Mouse (Mus musculus) liver (tissue): ENCODE measurements around the gene Rnpepl1.
A peak's percentile ranks its signal among the peaks of the same experiment; 100 is the strongest.

Experiments
- DNase-seq: peaks from one replicate; pipeline ENCODE4 v3.0.0-alpha.2; 2020; ENCODE audit warnings: mixed read lengths

Rnpepl1 gene

DNA sequence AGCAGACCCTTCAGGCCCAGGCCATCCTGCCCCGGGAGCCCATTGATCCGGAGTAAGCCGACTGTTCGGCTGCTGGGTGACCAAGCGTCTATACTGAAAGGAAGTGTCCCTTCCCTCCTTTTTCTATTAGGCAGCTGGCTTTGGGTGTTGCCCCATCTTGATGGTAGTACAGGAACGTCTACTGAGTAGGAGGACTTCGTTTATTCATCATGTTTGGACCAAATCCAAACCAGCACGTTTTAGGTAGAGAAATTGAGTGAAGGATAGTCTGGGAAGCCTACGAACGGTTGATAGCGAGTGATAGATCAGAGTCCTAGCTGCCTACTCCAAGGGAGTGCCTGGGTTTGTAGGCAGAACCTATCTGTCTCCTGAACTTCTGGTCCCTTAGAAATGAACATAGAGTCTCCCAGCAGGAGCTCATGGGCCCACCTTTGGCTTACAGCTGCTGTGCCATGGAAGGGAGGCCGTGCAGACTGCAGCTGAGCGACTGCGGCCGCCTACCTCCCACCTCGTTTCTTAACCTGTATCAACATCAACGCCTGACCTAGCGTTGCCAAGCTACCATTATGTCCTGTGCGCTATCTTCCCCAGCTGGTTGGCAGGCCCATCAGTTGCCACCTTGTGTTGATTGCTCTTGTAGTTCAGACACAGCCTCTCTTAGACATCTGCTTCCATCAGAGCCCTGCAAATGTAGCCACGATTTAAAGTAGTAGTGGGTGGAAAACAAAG is 2.8 kb upstream of the Rnpepl1 start:
- no peak for DNase-seq

- DNase-seq = no peak
Observed at GRCm38 (mm10) chr1:92908664-92909063, 1.9 kb upstream of the Rnpepl1 start.

DNA sequence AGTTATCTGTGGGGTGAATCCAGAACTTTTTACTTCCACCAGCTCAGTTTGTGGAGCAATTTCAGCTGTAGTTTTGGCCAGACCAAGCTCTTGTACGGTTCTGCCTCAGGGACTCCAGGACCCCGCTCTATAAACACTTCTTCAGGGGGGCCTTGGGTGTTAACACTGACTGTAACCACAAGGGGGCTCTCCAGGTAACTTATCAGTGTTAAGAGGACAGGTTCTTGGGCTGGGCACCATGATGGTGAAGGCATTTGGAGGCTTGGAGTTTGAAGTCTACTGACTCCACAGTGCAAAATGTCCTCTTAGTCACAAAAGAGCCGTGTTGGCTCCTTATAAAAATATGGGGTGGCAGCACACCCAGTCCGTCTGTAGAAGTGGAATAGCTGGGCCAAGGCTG is 1.5 kb upstream of the Rnpepl1 start:
- DNase-seq = no peak

DNA sequence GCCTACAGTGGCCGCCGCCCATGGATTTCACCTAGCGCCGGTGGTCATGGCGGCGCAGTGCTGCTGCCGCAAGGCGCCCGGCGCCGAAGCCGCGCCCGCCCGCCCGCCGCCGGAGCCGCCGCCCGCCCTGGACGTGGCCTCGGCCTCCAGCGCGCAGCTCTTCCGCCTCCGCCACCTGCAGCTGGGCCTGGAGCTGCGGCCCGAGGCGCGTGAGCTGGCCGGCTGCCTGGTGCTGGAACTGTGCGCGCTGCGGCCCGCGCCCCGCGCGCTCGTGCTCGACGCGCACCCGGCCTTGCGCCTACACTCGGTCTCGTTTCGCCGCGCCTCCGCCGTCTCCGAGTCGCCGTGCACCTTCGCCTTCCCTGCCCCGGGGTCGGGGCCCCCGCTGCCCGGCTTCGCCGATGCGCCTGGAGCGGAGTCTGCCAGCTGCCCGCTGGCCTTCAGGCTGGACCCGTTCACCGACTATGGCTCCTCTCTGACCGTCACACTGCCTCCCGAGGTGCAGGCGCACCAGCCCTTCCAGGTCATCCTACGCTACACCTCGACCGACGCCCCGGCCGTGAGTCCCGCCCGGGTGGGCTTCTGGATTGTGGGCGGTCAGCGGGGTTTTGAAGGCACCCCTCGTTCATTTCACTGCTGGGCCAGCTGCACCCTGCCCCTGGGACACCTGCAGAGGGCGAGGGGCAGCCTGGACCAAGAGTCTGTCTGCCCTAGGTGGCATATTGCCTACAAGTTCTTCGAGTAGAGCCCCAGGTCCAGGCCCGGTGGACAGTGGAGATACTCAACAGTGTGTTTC is 540 bp downstream of the Rnpepl1 start:
- peak; percentile 48 for DNase-seq

DNA sequence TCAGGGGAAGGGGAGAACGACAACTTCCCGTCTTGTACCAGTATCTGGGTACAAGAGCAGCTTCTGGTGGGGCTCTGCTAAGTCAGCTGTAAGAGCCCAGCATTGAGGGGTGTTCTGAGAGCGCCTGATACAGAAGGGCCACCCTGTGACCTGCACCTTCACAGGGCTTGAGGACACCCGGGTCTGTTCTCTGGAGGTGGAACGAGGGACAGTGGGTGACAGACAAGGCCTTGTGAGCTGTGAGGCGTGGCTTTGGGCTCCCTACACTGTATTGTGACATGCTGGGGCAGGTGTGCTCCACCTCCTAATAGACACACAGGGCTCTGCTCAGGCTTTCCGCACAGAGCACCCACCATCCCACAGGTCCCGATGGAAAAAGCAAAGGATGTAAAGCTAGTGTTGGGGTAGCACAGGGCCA is 1.1 kb downstream of the Rnpepl1 start:
- no peak for DNase-seq

DNA sequence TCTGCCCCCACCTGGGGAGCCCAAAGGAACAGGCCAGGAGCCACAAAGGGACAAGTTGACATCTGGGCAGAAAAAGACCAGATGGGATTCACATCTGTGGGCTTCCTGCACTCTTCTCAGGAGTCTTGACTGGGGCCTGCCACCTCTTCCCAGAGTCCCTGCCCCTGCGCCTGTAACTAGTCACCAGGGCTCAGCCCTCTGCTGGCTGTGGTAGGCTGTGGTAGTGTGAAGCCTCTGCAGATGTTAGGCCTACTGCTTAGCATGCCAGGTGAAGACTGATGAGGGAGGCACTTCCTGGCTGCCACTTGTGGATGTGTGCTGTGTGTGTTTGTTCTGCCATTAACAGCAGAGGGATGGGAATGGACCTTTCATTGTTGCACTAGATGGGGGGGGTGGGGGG is 1.7 kb downstream of the Rnpepl1 start:
- DNase-seq = no peak

GRCm38 (mm10) chr1:92914239-92914638 is 3.7 kb downstream of the Rnpepl1 start:
- DNase-seq = no peak

- peak; percentile 2 for DNase-seq
Observed at GRCm38 (mm10) chr1:92914993-92915392, 4.4 kb downstream of the Rnpepl1 start.

DNA sequence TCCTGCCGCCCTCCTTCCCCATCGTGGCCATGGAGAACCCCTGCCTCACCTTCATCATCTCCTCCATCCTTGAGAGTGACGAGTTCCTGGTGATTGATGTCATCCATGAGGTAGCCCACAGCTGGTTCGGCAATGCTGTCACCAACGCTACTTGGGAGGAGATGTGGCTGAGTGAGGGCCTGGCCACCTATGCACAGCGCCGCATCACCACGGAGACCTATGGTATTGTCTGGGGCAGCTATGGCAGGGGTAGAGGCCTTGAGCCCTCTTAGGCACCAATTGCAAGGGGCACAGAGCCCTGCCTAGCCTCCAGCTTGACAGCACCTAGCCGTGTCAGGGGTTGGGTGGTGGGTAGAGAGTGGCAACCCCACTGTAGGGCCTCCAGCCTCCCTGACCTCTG is 6.1 kb downstream of the Rnpepl1 start:
- DNase-seq = no peak

GRCm38 (mm10) chr1:92919151-92919550 is 8.6 kb downstream of the Rnpepl1 start:
- no peak for DNase-seq

DNA sequence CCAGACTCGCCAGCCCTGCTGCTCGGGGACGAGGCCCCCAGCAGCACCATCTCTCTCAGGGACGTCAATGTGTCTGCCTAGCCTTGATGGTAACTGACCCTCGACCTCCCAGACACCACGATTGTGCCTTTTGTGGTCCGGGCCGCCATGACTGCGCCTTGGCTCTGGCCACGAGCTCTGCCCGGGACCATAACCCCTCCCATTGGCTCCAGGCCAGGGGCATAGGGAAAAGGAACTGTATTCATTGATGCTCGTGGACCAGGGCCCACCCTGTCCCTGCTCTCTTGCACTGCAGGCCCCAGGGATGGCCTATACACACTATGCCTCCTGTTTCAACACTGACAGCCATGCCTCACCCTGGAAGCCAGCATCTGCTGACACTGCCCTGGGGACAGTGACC is 9.2 kb downstream of the Rnpepl1 start:
- DNase-seq = no peak

- no peak for DNase-seq
Observed at GRCm38 (mm10) chr1:92920474-92921200, 10.1 kb downstream of the Rnpepl1 start.

DNA sequence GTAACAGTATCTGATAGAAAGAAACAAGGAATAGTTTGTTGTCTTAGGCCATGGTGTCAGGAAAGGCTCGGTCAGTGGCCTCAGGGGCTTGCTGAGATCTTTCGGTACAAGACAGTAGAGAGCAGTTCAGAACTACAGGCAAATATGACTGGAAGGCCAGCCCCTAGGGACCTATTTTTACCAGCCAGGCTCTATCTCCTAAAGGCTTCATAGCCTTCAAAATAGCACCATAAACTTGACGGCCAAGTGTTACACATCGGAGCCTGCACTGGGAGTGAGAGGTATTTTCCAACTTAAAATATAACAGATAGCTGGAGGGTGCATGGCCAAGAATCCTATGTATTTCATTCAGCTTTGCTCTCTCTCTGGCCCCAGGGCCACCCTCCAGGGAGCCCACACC is 10.9 kb downstream of the Rnpepl1 start:
- no peak for DNase-seq

DNA sequence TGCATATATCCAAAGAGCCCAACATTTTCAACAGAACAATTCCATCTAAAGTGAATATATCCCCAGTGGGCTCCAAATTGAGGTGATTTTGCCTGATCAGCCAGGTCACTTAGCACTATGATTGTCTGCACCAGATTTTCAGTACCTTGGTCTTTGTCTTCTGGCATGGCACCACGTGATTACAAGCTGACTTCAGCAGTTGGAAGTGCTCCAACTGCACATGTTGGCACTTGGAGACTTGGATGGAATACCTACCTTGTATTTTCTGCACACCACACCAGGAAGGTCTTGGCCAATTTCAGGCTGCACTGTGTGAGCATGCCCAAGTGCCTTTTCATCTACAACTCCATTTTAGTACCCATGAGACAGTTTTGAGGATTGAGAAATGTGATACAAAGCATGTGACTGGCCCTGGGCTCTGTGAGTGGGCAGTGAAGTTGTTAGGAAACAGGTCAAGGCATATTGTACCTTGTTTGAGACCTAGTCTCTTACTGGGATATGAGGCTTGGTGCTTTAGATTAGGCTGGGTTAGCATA is 19.7 kb downstream of the Rnpepl1 start:
- no peak for DNase-seq

GRCm38 (mm10) chr1:92933611-92934010 is 23.0 kb downstream of the Rnpepl1 start:
- no peak for DNase-seq

GRCm38 (mm10) chr1:92934182-92934827 is 23.7 kb downstream of the Rnpepl1 start, which contains the start of gene Capn10:
Gene Capn10 (plus strand): TSS chr1:92934376.
- DNase-seq = peak; percentile 94

DNA sequence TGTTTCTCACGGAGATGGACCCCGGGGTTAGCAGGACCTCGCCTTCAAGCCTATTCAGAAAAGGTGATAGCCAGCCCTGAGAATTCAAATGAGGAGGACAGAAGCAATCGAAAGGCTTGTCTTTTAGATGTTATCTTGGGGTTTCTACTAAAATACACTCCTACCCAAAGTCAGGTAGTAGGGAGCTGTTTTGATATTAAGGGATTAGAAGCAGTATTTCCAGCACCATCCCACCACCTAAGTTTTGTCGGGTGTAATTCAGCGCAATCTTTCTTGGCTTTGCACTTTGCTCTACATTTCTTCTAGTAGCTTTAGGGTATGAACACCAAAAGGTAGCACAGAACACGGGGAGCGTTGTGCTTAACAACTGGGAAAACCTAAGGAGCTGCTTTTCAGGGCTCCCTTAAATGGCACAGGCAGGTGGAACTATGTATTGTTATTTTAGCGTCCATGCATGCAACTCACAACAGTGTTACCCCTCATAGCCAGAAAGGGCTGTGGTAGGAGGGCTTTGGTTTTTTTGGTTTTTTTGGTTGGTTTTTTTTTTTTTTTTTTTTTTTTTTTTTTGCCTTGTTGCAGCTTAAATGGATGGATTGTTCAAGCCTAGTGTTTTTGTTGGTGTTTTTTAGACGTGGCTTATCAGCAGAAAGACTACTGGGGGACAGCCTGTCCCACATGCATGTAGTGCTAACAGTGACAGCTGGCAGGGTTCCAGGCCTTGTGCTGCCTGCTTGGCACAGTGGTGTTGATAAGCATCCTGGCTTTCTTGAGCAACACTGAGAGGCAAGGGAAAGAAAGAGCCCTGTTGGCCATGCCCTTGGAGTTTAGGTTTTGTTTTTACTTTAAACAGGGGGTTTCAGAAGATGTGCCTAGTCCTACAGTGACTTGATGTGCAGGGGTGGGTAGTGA is 24.7 kb downstream of the Rnpepl1 start:
- peak; percentile 64 for DNase-seq

DNA sequence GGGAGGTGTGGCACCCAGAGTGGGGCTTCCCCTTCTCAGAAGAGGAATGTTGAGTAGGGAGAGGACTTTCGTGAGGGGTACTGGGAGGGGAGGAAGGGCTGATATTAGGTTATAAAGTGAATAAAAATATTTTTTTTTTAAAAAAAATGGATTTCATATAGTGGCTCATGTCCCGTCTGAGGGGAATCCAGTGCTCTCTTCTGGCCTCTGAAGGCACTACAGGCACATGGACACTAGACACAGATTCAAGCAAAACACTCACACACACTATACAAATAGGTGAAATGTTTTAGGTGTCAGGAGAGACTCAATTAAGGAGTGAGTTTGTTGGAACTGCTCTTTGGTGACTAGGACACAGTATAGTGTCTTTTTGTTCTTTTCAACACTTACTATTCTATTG is 25.4 kb downstream of the Rnpepl1 start:
- no peak for DNase-seq

DNA sequence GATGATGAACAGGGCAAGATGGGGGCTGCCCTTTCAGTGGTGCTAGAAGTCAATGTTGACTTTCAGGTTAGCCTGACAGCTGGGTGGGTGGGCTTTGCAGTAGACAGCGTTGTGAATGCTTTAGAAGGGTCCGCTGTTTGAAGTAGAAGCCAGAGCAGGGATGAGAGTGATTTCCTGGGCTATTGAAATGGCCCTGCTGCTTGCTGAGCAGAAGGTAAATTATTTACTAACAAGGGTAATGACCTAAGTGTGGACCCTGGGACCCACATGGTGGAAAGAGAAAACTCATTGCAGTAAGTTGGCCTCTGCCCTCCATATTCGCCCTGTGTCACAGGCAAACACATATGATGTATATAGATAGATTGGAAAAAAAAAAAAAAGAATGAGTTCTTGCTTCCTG is 25.9 kb downstream of the Rnpepl1 start:
- DNase-seq = no peak

- no peak for DNase-seq
Observed at GRCm38 (mm10) chr1:92937797-92938196, 27.2 kb downstream of the Rnpepl1 start.

- DNase-seq = no peak
Observed at GRCm38 (mm10) chr1:92939746-92940145, 29.2 kb downstream of the Rnpepl1 start.
